Mouse (Mus musculus) myocyte (in vitro differentiated cells): ENCODE measurements around the gene Hip1. TPM values are rescaled to one million over a fixed set of nuclear protein-coding genes. Genes with fewer than 3 reads are reported as not detected.
"Not testable (repeated sequence)": the region's sequence is repeated elsewhere in the genome, so short reads cannot be mapped to it uniquely, and the experiment has no call there.

Experiments
- H3K27me3 ChIP-seq: one replicate; pipeline ENCODE4 v1.6.1; 2011; ENCODE audit not compliant: control insufficient read depth, insufficient read depth, insufficient read length
- H3K36me3 ChIP-seq: one replicate; pipeline ENCODE4 v1.6.1; 2011; ENCODE audit not compliant: control insufficient read depth, insufficient read depth
- H3K4me2 ChIP-seq: one replicate; pipeline ENCODE4 v1.6.1; 2011; ENCODE audit warnings: low read depth, control low read depth
- H3K4me3 ChIP-seq: one replicate; pipeline ENCODE4 v1.5.1; 2011; ENCODE audit warnings: mild to moderate bottlenecking, control low read depth, moderate library complexity
- H3K79me2 ChIP-seq: one replicate; pipeline ENCODE4 v1.6.1; 2011; ENCODE audit not compliant: control insufficient read depth, insufficient read depth
- H3ac ChIP-seq: one replicate; pipeline ENCODE4 v1.6.1; 2011; ENCODE audit not compliant: control insufficient read depth, insufficient read length
- CEBPB ChIP-seq: IDR thresholded peaks from 2 replicates; pipeline ENCODE4 v1.6.1; 2011; ENCODE audit warnings: mild to moderate bottlenecking, moderate library complexity; ENCODE audit not compliant: poor library complexity, insufficient read depth, severe bottlenecking
- E2F4 ChIP-seq: IDR thresholded peaks from one replicate; pipeline ENCODE4 v1.6.1; 2011; ENCODE audit warnings: mild to moderate bottlenecking, control low read depth, moderate library complexity; ENCODE audit not compliant: insufficient read depth
- MAX ChIP-seq: IDR thresholded peaks from one replicate; pipeline ENCODE4 v1.6.1; 2011; ENCODE audit warnings: low read depth, mild to moderate bottlenecking, control low read depth
- MYOD1 ChIP-seq, 3 experiments: IDR thresholded peaks; one replicate each; pipeline ENCODE4 v1.6.1; 2011; ENCODE audit warnings: control low read depth in 2 of 3, low read depth in 2 of 3, mild to moderate bottlenecking in 2 of 3, moderate library complexity in 1 of 3; ENCODE audit not compliant: insufficient read length in 2 of 3, control insufficient read depth in 1 of 3
- MYOG ChIP-seq, 3 experiments: IDR thresholded peaks; one replicate each; pipeline ENCODE4 v1.6.1; 2011; ENCODE audit warnings: control low read depth in 2 of 3, low read depth in 2 of 3, mild to moderate bottlenecking in 2 of 3; ENCODE audit not compliant: insufficient read length in 2 of 3, control insufficient read depth in 1 of 3, insufficient read depth in 1 of 3
- POLR2A ChIP-seq: IDR thresholded peaks from one replicate; pipeline ENCODE4 v1.6.1; 2011; ENCODE audit warnings: low read depth, mild to moderate bottlenecking, control low read depth, moderate library complexity; ENCODE audit not compliant: insufficient read length
- POLR2AphosphoS2 ChIP-seq: IDR thresholded peaks from one replicate; pipeline ENCODE4 v1.6.1; 2011; ENCODE audit warnings: low read depth, control low read depth; ENCODE audit not compliant: insufficient read length
- REST ChIP-seq: IDR thresholded peaks from one replicate; pipeline ENCODE4 v1.6.1; 2011; ENCODE audit warnings: mild to moderate bottlenecking, control low read depth, moderate library complexity; ENCODE audit not compliant: insufficient read depth, insufficient read length
- SRF ChIP-seq: IDR thresholded peaks from one replicate; pipeline ENCODE4 v1.6.1; 2011; ENCODE audit warnings: low read depth; ENCODE audit not compliant: control insufficient read depth, insufficient read length
- TCF12 ChIP-seq: IDR thresholded peaks from one replicate; pipeline ENCODE4 v1.6.1; 2011; ENCODE audit warnings: mild to moderate bottlenecking, control low read depth; ENCODE audit not compliant: poor library complexity, insufficient read depth, severe bottlenecking
- TCF3 ChIP-seq: IDR thresholded peaks from one replicate; pipeline ENCODE4 v1.6.1; 2011; ENCODE audit warnings: low read depth, control low read depth; ENCODE audit not compliant: insufficient read length
- USF1 ChIP-seq: IDR thresholded peaks from one replicate; pipeline ENCODE4 v1.6.1; 2011; ENCODE audit warnings: low read depth, mild to moderate bottlenecking, control low read depth, moderate library complexity
- polyA plus RNA-seq: library from polyadenylated mRNA; unstranded; fragments of >200 nt; fragmentation: generic; extraction: Trizol; gene quantifications from one replicate; pipeline ENCODE4 v1.2.1, GENCODE M21; 2012; ENCODE audit warnings: missing spikeins

Gene Hip1
- polyA plus RNA-seq, 1 experiment: 65.2 TPM

GRCm38 (mm10) chr5:135371195-135371594 is 173.7 kb downstream of the Hip1 start:
- no peak overlapping the region for H3ac ChIP-seq
- H3K4me3 ChIP-seq: peak overlapping the region; percentile 83
- H3K79me2 ChIP-seq: peaks cover 15% of the 10 kb centered on the region
- peaks cover 15% of the 10 kb centered on the region for H3K36me3 ChIP-seq
- H3K27me3 ChIP-seq: no peaks in the 10 kb centered on the region
- TF ChIP-seq REST (no peak), E2F4 (no peak), MYOG (IDR thresholded peaks at IDR 0.05; ENCODE audit: control insufficient read depth in 1 of 3, insufficient read depth in 1 of 3, insufficient read length in 2 of 3, low read depth in 2 of 3) (no peak), MAX (no peak), TCF3 (no peak), TCF12 (no peak), SRF (no peak), CEBPB (no peak), USF1 (no peak), POLR2AphosphoS2 (no peak), MYOD1 (IDR thresholded peaks at IDR 0.05; ENCODE audit: control insufficient read depth in 1 of 3, insufficient read length in 2 of 3, low read depth in 2 of 3) (no peak), POLR2A (no peak)
- no peak overlapping the region for H3K4me2 ChIP-seq

- H3K27me3 ChIP-seq: no peaks in the 10 kb centered on the region
- TF ChIP-seq POLR2AphosphoS2: peak; percentile 85
- no peak for TF ChIP-seq MYOG (IDR thresholded peaks at IDR 0.05; ENCODE audit: control insufficient read depth in 1 of 3, insufficient read depth in 1 of 3, insufficient read length in 2 of 3, low read depth in 2 of 3)
- peak; percentile 80 for TF ChIP-seq POLR2A
- H3K79me2 ChIP-seq: peaks cover 15% of the 10 kb centered on the region
Observed at GRCm38 (mm10) chr5:135369787-135370654, 174.9 kb downstream of the Hip1 start, which contains the start of gene Nsun5. Nsun5 (plus strand) TSS chr5:135369953.

GRCm38 (mm10) chr5:135369196-135369595 is 175.7 kb downstream of the Hip1 start:
- Histone ChIP-seq H3K4me3 (peak overlapping the region; percentile 83), H3K4me2 (peak overlapping the region; percentile 86), H3ac (peak overlapping the region; percentile 69), H3K79me2 (peaks cover 15% of the 10 kb centered on the region)
- not testable (repeated sequence) for H3K36me3 ChIP-seq, H3K27me3 ChIP-seq

More at GRCm38 (mm10) chr5:135369787-135370654, 174.9 kb downstream of the Hip1 start, which contains the start of gene Nsun5:
- Histone ChIP-seq H3ac (peak within 1 kb of the TSS; percentile 69), H3K4me3 (peak within 1 kb of the TSS; percentile 83), H3K36me3 (peaks cover 7% of the 10 kb centered on the region), H3K4me2 (peak within 1 kb of the TSS; percentile 86)

GRCm38 (mm10) chr5:135368312-135368711 is 176.6 kb downstream of the Hip1 start:
- H3K27me3 ChIP-seq: no peaks in the 10 kb centered on the region
- peaks cover 15% of the 10 kb centered on the region for H3K79me2 ChIP-seq
- no peak for TF ChIP-seq MYOD1 (IDR thresholded peaks at IDR 0.05; ENCODE audit: control insufficient read depth in 1 of 3, insufficient read length in 2 of 3, low read depth in 2 of 3)
- no peak for TF ChIP-seq USF1
- TF ChIP-seq POLR2A: no peak
- TF ChIP-seq TCF3: no peak
- no peak for TF ChIP-seq MAX
- TF ChIP-seq E2F4: no peak
- TF ChIP-seq MYOG (IDR thresholded peaks at IDR 0.05; ENCODE audit: control insufficient read depth in 1 of 3, insufficient read depth in 1 of 3, insufficient read length in 2 of 3, low read depth in 2 of 3): no peak
- no peak for TF ChIP-seq SRF
- peaks cover 1% of the 10 kb centered on the region for H3K36me3 ChIP-seq
- H3K4me2 ChIP-seq: no peak overlapping the region
- H3K4me3 ChIP-seq: peak overlapping the region; percentile 83
- no peak overlapping the region for H3ac ChIP-seq

GRCm38 (mm10) chr5:135367841-135368240 is 177.1 kb downstream of the Hip1 start:
- no peak overlapping the region for H3K4me2 ChIP-seq
- TF ChIP-seq MAX (no peak), MYOD1 (IDR thresholded peaks at IDR 0.05; ENCODE audit: control insufficient read depth in 1 of 3, insufficient read length in 2 of 3, low read depth in 2 of 3) (no peak), TCF3 (no peak), CEBPB (no peak), E2F4 (no peak), REST (no peak), TCF12 (no peak), SRF (no peak), POLR2AphosphoS2 (no peak), USF1 (no peak), MYOG (IDR thresholded peaks at IDR 0.05; ENCODE audit: control insufficient read depth in 1 of 3, insufficient read depth in 1 of 3, insufficient read length in 2 of 3, low read depth in 2 of 3) (no peak), POLR2A (no peak)
- no peak overlapping the region for H3ac ChIP-seq
- no peak overlapping the region for H3K4me3 ChIP-seq
- no peaks in the 10 kb centered on the region for H3K27me3 ChIP-seq
- H3K36me3 ChIP-seq: no peaks in the 10 kb centered on the region
- H3K79me2 ChIP-seq: peaks cover 15% of the 10 kb centered on the region
